Mouse (Mus musculus) neural tube, embryonic 13.5 days (tissue): ENCODE data around the gene Wbp1. TPM values are rescaled to one million over a fixed set of nuclear protein-coding genes. Genes with fewer than 3 reads are reported as not detected.
"Not testable (repeated sequence)": the region's sequence is repeated elsewhere in the genome, so short reads cannot be mapped to it uniquely, and the experiment has no call there.

Experiments used
- ATAC-seq: fragments of 200-750 bp; cut with Nextera tagmentation; 2 replicates; pipeline ENCODE4 v1.8.0; 2017; ENCODE audit warnings: low read depth, mild to moderate bottlenecking, moderate TSS enrichment, moderate library complexity
- H3K27ac ChIP-seq: fragments of 300-500 bp; sonication (generic); replicated peaks from 2 replicates; pipeline ENCODE4 v1.5.1; 2015; ENCODE audit warnings: moderate library complexity, mild to moderate bottlenecking, inconsistent platforms
- H3K27me3 ChIP-seq: fragments of 300-500 bp; sonication (generic); 2 replicates; pipeline ENCODE4 v1.6.1; 2015; ENCODE audit warnings: mild to moderate bottlenecking, inconsistent platforms
- H3K36me3 ChIP-seq: fragments of 300-500 bp; sonication (generic); 2 replicates; pipeline ENCODE4 v1.6.1; 2015; ENCODE audit warnings: mild to moderate bottlenecking, inconsistent platforms
- H3K4me1 ChIP-seq: fragments of 300-500 bp; sonication (generic); replicated peaks from 2 replicates; pipeline ENCODE4 v1.6.1; 2015; ENCODE audit warnings: inconsistent platforms
- H3K4me2 ChIP-seq: fragments of 300-500 bp; sonication (generic); 2 replicates; pipeline ENCODE4 v1.6.1; 2015; ENCODE audit warnings: inconsistent platforms, mild to moderate bottlenecking, moderate library complexity
- H3K4me3 ChIP-seq: fragments of 300-500 bp; sonication (generic); 2 replicates; pipeline ENCODE4 v1.5.1; 2015; ENCODE audit warnings: mild to moderate bottlenecking, inconsistent platforms
- H3K9ac ChIP-seq: fragments of 300-500 bp; sonication (generic); 2 replicates; pipeline ENCODE4 v1.6.1; 2015; ENCODE audit warnings: moderate library complexity, mild to moderate bottlenecking, inconsistent platforms
- H3K9me3 ChIP-seq: fragments of 300-500 bp; sonication (generic); 2 replicates; pipeline ENCODE4 v1.6.1; 2016; ENCODE audit warnings: inconsistent platforms
- WGBS: fragments of 180-500 bp; shearing (Covaris S2); methylation state at CpG from one replicate; pipeline ENCODE4 v1.1.7; 2015; 5-methylcytosine and 5-hydroxymethylcytosine counted together
- polyA plus RNA-seq: library from polyadenylated mRNA; unstranded; fragments of >200 nt; fragmentation: Nextera tagmentation; extraction: Ambion mirVana; gene quantifications from 2 replicates; pipeline ENCODE4 v1.2.1, GENCODE M21; 2015

The Wbp1 gene
- 202 and 228 TPM in 2 replicates for polyA plus RNA-seq

DNA sequence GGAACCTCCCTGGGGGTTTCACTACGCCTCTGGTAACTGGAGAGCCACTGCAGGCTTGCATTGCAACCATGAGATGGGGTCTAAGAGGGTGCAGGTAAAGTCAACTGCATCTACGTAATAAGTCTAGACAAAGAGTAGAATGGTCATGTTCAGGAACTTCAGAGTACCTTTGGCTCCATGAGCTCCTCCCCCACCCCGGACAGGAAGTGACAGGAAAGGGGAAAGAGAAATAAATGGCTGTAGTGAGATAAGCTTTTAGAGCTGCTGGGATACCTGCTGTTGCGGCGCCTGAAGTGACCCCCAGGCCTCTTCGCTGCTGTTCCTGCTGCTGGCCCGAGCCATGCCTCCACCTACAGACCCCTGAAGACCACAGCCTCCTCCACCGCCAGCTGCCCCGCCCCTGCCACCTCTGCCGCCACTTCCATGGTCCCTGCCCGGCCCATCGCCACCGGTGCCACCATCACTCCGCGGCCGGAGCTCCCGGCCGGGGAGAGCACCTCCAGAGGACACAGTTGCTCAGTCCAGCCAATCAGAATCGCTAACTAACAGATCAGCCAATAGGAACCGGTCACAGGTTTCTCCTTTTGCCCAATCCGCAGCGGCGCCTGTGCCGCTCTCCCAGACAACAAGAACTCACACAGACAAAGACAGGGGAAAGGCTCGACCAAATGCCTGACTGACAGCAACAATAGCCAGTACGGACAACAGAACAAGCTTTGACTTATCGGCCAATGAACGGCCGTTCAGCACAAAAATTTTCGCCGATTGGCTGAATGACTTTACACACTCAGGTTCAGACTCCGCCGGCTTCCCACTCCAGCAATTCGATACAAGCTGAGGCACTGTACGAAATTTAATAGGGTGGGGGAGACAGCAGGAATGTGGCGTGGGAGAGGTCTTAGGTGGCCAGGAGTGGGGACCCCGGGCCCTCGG lies at the start of gene Wbp1:
TSS of gene Wbp1 (minus strand) at position 630 of the 933 bp plus-strand sequence.
- no peaks in the 10 kb centered on the region for H3K9me3 ChIP-seq
- peaks cover 32% of the 10 kb centered on the region for H3K36me3 ChIP-seq
- peak within 1 kb of the TSS; percentile 91 for H3K9ac ChIP-seq
- peak within 1 kb of the TSS; percentile 78 for H3K4me2 ChIP-seq
- H3K4me3 ChIP-seq = peak within 1 kb of the TSS; percentile 64
- peak within 1 kb of the TSS; percentile 100 for H3K27ac ChIP-seq
- H3K4me1 ChIP-seq = peaks cover 77% of the 10 kb centered on the region
- ATAC-seq = peak; percentile 94
- H3K27me3 ChIP-seq = no peaks in the 10 kb centered on the region
- under 1% methylated on average over 38 of the region's 38 CpGs for WGBS

- 80% methylated on average over 5 of the region's 5 CpGs for WGBS
- Histone ChIP-seq H3K4me3 (peak overlapping the region; percentile 35), H3K27ac (no peak overlapping the region), H3K9ac (peak overlapping the region; percentile 67), H3K4me2 (peak overlapping the region; percentile 51), H3K36me3 (peaks cover 4% of the 10 kb centered on the region; the same call in 1 of the 2 replicates), H3K27me3 (no peaks in the 10 kb centered on the region), H3K4me1 (peaks cover 73% of the 10 kb centered on the region), H3K9me3 (no peaks in the 10 kb centered on the region)
- no peak for ATAC-seq
Observed at GRCm38 (mm10) chr6:83171063-83171462, 49.7 kb upstream of the Wbp1 start.

GRCm38 (mm10) chr6:83169872-83170271 lies 48.5 kb upstream of the Wbp1 start:
- no peak overlapping the region for H3K4me3 ChIP-seq
- 81% methylated on average over 5 of the region's 5 CpGs for WGBS
- no peaks in the 10 kb centered on the region for H3K27me3 ChIP-seq
- no peak for ATAC-seq
- H3K4me2 ChIP-seq = no peak overlapping the region
- no peaks in the 10 kb centered on the region for H3K36me3 ChIP-seq
- H3K9ac ChIP-seq = no peak overlapping the region
- peaks cover 78% of the 10 kb centered on the region for H3K4me1 ChIP-seq
- no peaks in the 10 kb centered on the region for H3K9me3 ChIP-seq
- no peak overlapping the region for H3K27ac ChIP-seq

- WGBS = under 1% methylated on average over 12 of the region's 12 CpGs
- Histone ChIP-seq H3K4me2 (peak overlapping the region; percentile 88), H3K36me3 (no peaks in the 10 kb centered on the region), H3K27ac (peak overlapping the region; percentile 93), H3K4me1 (peaks cover 72% of the 10 kb centered on the region), H3K9ac (peak overlapping the region; percentile 90), H3K9me3 (no peaks in the 10 kb centered on the region), H3K27me3 (peaks cover 24% of the 10 kb centered on the region), H3K4me3 (peak overlapping the region; percentile 85)
- peak; percentile 7; the same call in 1 of the 2 replicates for ATAC-seq
Observed at GRCm38 (mm10) chr6:83166243-83166630, 44.9 kb upstream of the Wbp1 start.

DNA sequence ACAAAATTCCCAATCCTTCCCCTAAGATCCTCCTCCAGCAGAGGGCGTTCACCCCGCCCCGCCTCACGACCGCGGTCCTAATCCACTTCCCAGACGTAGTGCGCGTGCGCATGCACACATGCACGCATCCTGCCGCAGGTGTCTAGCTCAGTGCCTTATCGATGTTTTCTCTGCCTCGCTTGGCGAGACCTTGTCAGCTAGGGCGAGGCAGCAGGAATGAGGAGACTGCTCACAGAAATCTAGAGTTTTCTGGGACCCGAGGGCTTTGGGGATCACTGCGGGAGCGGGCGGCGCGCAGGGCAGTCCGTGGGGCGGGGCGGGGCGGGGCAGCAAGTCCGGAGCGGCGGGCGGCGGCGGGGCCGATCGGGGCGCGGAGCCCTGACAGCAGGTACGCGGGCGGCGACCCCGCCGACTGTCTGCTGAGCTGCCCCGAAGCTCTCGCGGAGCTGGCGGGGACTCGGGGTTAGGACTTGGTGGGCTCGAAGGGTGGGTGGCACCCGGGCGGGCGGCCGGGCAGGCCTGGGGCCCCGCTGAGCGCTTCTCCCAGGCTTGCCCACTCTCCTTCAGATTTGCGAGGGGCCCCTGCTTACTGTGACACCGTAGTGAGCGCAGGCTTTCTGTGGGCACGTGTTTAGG lies 44.4 kb upstream of the Wbp1 start, which contains the start of gene Dctn1:
TSS of gene Dctn1 (plus strand) at position 314 of the 636 bp plus-strand sequence.
- H3K4me1 ChIP-seq = peaks cover 67% of the 10 kb centered on the region
- peak; percentile 84 for ATAC-seq
- H3K4me3 ChIP-seq = peak within 1 kb of the TSS; percentile 85
- H3K27me3 ChIP-seq = peaks cover 29% of the 10 kb centered on the region
- H3K4me2 ChIP-seq = peak within 1 kb of the TSS; percentile 88
- under 1% methylated on average over 53 of the region's 58 CpGs for WGBS
- H3K27ac ChIP-seq = peak within 1 kb of the TSS; percentile 93
- no peaks in the 10 kb centered on the region for H3K36me3 ChIP-seq
- no peaks in the 10 kb centered on the region for H3K9me3 ChIP-seq
- H3K9ac ChIP-seq = peak within 1 kb of the TSS; percentile 90

- Histone ChIP-seq H3K27ac (peak overlapping the region; percentile 93), H3K4me3 (peak overlapping the region; percentile 85), H3K4me1 (peaks cover 61% of the 10 kb centered on the region), H3K36me3 (no peaks in the 10 kb centered on the region), H3K27me3 (peaks cover 35% of the 10 kb centered on the region), H3K4me2 (peak overlapping the region; percentile 88), H3K9ac (peak overlapping the region; percentile 90), H3K9me3 (no peaks in the 10 kb centered on the region)
- WGBS = 4% methylated on average over 6 of the region's 6 CpGs
- peak; percentile 41 for ATAC-seq
Observed at GRCm38 (mm10) chr6:83165026-83165606, 43.8 kb upstream of the Wbp1 start.

GRCm38 (mm10) chr6:83162701-83163100 lies 41.3 kb upstream of the Wbp1 start:
- no peaks in the 10 kb centered on the region for H3K36me3 ChIP-seq
- no peak overlapping the region for H3K27ac ChIP-seq

GRCm38 (mm10) chr6:83161921-83162641 lies 40.7 kb upstream of the Wbp1 start:
- Histone ChIP-seq H3K9ac (peak overlapping the region; percentile 17; the same call in 1 of the 2 replicates), H3K4me1 (peaks cover 33% of the 10 kb centered on the region), H3K4me3 (peak overlapping the region; percentile 22), H3K27me3 (peaks cover 38% of the 10 kb centered on the region), H3K36me3 (no peaks in the 10 kb centered on the region), H3K27ac (no peak overlapping the region), H3K9me3 (no peaks in the 10 kb centered on the region), H3K4me2 (peak overlapping the region; percentile 43)
- under 1% methylated on average over 49 of the region's 49 CpGs for WGBS
- no peak for ATAC-seq

More at GRCm38 (mm10) chr6:83162701-83163100, 41.3 kb upstream of the Wbp1 start:
- Histone ChIP-seq H3K4me3 (peak overlapping the region; percentile 22), H3K9me3 (no peaks in the 10 kb centered on the region), H3K4me2 (peak overlapping the region; percentile 43), H3K27me3 (peaks cover 38% of the 10 kb centered on the region), H3K9ac (peak overlapping the region; percentile 17; the same call in 1 of the 2 replicates), H3K4me1 (peaks cover 39% of the 10 kb centered on the region)
- WGBS = 1% methylated on average over 8 of the region's 8 CpGs
- no peak for ATAC-seq

DNA sequence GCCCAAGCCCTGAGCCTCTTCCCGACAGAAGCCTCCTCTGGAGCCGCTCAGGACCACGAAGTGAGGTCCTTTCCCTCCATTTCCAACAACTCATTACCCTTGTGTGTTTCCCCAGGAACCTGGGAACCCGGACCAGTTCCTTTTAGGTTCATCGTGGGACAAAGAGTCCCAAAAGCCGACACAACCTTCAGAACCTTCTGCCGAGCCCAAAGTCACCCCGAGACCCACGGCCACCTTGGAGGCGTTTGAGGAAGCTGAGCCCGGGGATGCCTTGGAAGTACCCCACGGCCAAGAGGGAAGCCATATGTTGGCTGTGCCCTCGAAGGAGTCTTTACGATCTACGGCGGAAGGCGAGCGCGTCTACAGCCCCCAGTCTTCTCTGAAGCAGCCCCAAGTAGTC lies 40.1 kb upstream of the Wbp1 start:
- no peak overlapping the region for H3K27ac ChIP-seq
- H3K9ac ChIP-seq = peak overlapping the region; percentile 17; the same call in 1 of the 2 replicates
- H3K4me3 ChIP-seq = peak overlapping the region; percentile 22
- peaks cover 38% of the 10 kb centered on the region for H3K27me3 ChIP-seq
- no peaks in the 10 kb centered on the region for H3K9me3 ChIP-seq
- 8% methylated on average over 19 of the region's 19 CpGs for WGBS
- ATAC-seq = no peak
- peaks cover 31% of the 10 kb centered on the region for H3K4me1 ChIP-seq
- peak overlapping the region; percentile 43 for H3K4me2 ChIP-seq
- H3K36me3 ChIP-seq = no peaks in the 10 kb centered on the region

DNA sequence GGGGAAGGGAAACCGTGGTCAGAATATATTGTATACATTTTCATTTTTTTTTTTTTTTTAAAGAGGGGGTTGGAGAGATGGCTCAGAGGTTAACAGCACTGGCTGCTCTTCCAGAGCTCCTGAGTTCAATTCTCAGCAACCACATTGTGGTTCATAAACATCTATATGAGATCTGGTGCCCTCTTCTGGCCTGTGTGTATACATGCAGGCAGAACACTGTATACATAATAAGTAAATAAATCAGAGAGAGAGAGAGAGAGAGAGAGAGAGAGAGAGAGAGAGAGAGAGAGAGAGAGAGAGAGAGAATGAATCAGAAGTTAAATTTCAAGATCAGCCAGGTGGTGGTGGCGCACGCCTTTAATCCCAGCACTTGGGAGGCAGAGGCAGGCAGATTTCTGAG lies 38.1 kb upstream of the Wbp1 start:
- H3K36me3 ChIP-seq, H3K4me3 ChIP-seq, H3K9ac ChIP-seq, H3K4me2 ChIP-seq, H3K27ac ChIP-seq, H3K9me3 ChIP-seq, ATAC-seq: not testable (repeated sequence)
- 31% methylated on average over 3 of the region's 3 CpGs for WGBS
- H3K4me1 ChIP-seq = peaks cover 37% of the 10 kb centered on the region
- H3K27me3 ChIP-seq = peaks cover 38% of the 10 kb centered on the region

GRCm38 (mm10) chr6:83156259-83156684 lies 34.9 kb upstream of the Wbp1 start, which contains the start of the genes Wdr54 and 1700003E16Rik:
TSS of gene Wdr54 (minus strand) at chr6:83156397.
TSS of gene 1700003E16Rik (plus strand) at chr6:83156404.
- Histone ChIP-seq H3K36me3 (peaks cover 20% of the 10 kb centered on the region), H3K27ac (peak within 1 kb of the TSS; percentile 52; the same call in 1 of the 2 replicates), H3K9ac (peak within 1 kb of the TSS; percentile 76), H3K4me2 (peak within 1 kb of the TSS; percentile 86), H3K4me1 (peaks cover 32% of the 10 kb centered on the region), H3K27me3 (peaks cover 15% of the 10 kb centered on the region), H3K4me3 (peak within 1 kb of the TSS; percentile 53), H3K9me3 (no peaks in the 10 kb centered on the region)
- peak; percentile 88 for ATAC-seq
- WGBS = under 1% methylated on average over 32 of the region's 32 CpGs
